Mouse (Mus musculus) central nervous system, embryonic 14 days (tissue): Measurements from ENCODE around the gene Lrguk. TPM values are rescaled to one million over a fixed set of nuclear protein-coding genes. Genes with fewer than 3 reads are reported as not detected.

Source experiments
- polyA plus RNA-seq: library from polyadenylated mRNA; depleted of rRNA; stranded (reverse); fragments of >200 nt; gene quantifications from 2 replicates; pipeline ENCODE4 v1.2.3, GENCODE M21; 2012; rRNA removed

The Lrguk gene
- polyA plus RNA-seq = 0.91 and 0.93 TPM in 2 replicates

DNA sequence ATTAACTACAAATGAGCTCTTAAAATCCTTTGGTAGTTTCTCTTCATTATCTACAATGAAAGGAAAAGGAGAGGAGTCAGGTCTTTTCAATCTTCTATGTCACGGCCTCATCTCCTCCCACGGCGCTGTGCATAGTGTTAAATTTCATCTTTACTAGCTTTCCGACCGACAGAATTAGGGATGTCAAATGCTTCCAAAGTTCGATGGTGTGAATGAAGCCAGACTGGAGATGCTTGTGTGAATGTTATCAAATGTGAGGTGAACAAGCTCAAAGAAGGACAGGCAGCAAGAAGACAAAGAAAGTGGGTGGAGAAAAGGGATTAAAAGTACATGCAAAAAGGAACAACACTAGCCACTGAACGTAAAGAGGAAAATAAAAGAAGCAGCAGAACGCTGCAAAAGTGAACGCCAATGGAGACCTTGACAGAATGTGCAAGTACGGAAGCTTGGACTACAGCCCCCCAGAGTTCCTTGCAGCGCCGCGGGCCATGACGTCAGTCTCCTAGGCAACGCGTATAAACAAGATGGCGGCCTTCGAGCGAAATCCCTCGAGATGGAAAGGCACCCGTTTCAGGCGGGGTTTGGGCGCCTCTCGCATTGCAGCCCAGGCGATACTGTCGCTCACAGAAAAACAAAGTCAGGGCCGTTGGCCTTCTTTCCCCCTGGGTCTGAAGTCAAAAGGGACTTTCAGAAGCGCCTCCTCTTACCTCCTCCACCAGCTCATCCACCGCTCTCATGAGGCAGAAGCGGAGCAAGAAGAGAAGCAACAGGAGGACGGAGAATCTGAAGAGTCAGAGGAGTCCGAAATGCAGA, at the start of gene Lrguk:
Gene Lrguk (plus strand): TSS at position 516 of the 813 bp plus-strand sequence.

GRCm38 (mm10) chr6:34176864-34177247, 147.6 kb downstream of the Lrguk start, which contains the start of gene Slc35b4:
Gene Slc35b4 (minus strand): TSS chr6:34177111.

Other genes with a start within 250 kb of the Lrguk start
- 35.2 and 36.3 TPM in 2 replicates for gene Slc35b4, start 147.7 kb downstream of the Lrguk start, polyA plus RNA-seq